Mouse (Mus musculus): ENCODE measurements around the gene Evc.

- TF ChIP-seq CTCF (conservative IDR thresholded peaks at IDR 0.05; ENCODE audit: insufficient read depth, insufficient read length, low read depth, low read length) (no peak), POLR2A (IDR thresholded peaks at IDR 0.05; ENCODE audit: low read depth, low read length) (no peak)
These were observed 18.0 kb downstream of the Evc start for GRCm38 (mm10) chr5:37318715-37319114.
